Mouse (Mus musculus) forelimb bud, embryonic 11.5 days (tissue): ENCODE results near the gene Bglap.

Source experiments
- DNase-seq: peaks from one replicate; pipeline ENCODE4 v3.0.0-alpha.2; 2012; ENCODE audit warnings: low read depth, low spot score

Gene Bglap

DNA sequence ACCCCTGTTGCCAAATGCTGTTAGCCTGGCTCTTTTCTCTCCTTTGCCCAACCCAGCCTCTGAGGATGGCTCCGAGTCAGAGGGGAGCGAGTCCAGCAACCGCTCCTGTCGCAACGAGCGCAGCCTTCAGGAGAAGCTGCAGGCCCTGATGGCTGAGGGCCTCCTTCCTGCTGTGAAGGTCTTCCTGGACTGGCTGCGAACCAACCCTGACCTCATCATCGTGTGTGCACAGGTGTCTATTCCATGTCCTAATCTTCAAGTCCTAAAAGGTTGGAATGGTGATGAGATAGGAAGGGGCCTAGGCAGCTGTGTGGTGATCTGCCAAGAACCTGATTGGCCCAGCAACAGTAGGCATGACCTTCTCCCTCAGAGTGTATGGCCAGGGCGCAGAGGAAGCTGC is 31.4 kb downstream of the Bglap start:
- DNase-seq: no peak

DNA sequence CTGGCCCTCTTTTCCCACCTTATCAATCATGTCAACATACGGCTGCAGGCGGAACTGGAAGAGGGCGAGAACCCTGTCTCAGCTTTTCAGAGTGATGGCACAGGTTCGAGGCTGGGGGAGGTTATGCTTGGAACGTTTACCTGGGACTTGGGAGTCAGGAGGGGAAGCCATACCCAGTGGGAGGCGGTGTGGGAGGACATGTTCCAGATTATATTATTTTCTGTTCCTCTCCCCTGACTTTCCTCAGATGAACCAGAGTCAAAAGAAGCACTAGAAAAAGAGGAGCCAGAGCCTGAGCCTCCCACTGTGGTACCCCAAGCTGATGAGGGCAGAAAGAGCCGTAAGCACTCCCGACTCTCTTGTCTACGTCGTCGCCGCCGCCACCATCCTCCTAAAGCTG is 33.5 kb downstream of the Bglap start:
- DNase-seq: no peak

DNA sequence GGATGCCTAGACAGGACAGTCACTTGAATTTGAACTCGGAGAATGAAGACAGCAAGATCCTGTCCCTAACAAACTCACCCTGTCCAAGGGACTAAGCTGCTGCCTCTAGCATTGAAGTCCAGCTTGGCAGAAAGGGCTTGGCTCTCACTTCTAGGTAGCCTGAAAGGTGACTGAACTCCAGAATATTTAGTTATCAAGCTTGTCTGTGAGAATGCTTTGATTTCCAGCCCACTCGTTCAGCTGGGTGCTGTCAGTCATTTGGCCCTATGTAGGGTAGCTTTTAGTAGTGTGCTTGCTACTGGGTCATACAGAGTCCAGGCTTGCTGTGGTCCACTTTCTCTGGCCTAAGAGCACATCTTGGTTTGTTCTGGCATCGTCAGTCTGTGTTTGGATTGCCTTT is 45.3 kb downstream of the Bglap start:
- no peak for DNase-seq

DNA sequence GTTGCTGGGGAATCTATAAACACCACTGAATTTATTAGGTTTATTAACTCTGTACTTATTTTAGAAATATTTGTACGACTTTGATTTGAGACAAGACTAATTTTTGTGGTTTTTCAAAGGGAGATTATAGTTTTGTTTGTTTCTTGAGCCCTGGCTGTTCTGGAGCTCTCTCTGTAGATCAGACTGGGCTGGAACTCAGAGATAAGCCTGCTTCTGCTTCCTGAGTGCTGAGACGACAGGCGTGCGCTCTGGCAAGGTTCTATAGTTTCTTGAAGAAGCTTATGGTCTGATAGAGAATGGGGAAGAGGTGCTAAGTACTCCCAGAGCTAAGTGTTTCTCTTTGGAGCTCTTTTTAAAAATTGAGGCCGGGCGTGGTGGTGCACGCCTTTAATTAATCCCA is 45.9 kb downstream of the Bglap start:
- DNase-seq: no peak

DNA sequence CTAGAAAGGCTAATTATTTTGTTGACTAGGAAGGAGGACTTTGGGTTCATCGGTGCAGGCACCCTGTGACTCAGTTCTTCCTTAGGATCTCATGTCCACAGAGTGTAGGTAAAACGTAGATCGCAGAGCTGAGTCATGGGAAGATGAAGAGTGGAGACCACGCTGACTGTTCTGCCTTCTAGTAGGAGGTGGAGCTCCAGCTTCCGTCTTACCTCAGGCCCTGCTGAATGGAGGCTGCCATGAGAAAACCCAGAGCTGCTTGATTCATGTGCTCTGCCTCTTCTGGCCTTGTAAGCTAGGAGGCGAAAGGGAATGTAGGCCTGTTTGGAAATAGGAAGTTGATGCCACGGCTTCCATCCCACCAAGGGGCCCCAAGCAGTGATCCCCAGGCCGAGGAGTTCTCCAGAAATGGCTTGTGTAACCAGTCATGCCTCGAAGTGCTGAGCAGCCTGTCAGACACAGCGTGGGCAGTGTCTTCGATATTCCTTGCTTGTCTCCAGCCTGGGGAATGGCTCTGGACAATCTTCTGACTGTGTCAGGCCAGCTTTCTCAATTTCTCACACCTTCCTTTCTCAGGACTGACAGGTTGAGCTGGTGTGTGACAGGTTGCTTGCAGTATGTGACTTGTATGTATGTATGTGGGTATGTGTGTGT is 46.8 kb downstream of the Bglap start:
- DNase-seq: no peak

DNA sequence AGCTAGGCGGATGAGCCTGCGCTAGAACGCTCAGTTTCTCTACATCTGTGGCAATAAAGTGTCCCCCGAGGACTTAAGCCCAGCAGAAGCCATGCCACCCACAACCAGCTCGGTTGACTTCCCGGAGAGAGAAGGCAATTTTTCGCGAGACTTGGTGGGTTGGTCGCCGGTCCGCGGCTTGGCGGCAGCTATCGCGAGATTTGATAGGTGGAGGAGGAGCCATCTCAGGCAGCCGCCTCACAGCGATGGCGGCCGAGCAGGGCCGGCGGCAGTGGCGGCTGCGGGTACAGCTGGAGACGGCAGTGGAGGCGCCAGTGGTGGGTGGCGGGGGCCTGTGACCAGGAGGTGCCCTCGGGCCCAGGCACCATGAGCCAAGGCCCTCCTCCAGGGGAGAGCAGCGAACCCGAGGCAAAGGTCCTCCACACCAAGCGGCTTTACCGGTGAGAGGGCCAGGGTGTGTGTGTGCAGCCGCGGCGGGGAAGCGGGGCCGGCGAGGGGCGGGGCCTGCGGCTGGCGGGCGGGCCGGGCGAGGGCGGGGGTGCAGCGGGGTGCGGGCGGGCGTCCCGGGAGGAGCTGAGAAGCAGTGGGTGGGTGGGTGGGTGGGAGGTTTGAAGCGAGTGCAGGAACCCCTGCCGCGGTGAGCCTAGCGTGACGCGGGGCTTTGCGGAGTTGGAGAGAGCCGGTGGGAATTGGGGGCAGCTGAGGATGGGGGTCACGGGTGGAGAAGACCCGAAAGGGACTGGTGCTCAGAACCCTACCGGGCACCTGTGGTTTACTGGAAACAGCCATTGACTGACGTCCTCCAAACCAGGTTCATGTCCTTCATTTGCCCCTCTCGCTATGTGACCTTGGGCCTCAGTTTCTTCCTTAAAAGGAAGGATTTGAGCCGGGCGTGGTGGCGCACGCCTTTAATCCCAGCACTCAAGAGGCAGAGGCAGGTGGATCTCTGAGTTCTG is 47.9 kb downstream of the Bglap start, which contains the start of the genes Tmem79 and Smg5:
TSS of gene Tmem79 (minus strand) at position 91 of the 956 bp plus-strand sequence.
TSS of gene Smg5 (plus strand) at position 203 of the 956 bp plus-strand sequence.
- DNase-seq: peak; percentile 97

DNA sequence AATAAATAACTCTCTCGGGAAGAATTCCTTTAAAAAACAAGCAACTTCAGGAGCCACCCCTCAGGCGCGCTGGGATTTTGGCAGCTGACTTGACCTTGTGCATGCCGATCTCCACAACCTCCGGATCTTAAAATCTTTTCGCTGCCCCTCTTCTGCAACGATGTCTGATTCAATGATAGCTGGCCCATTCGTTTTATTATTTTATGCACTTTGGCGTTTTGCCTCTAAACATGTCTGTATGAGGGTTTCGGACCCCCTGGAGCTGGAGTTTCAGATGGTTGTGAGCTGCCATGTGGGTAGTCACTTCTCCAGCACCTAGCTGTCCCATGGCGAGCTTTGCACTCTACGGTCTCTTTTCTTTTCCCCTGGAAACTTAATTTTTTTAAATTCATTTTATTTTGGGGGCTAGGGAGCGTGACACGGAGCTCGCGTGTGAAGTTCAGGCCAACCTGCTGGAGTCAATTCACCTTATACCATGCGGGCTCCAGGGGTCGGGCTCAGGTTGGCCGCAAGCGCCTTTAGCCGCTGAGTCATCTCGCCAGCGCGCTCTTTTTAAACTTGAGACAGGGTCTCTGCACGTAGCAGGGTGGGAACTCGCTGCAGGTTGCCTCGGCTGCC is 48.7 kb downstream of the Bglap start:
- no peak for DNase-seq

DNA sequence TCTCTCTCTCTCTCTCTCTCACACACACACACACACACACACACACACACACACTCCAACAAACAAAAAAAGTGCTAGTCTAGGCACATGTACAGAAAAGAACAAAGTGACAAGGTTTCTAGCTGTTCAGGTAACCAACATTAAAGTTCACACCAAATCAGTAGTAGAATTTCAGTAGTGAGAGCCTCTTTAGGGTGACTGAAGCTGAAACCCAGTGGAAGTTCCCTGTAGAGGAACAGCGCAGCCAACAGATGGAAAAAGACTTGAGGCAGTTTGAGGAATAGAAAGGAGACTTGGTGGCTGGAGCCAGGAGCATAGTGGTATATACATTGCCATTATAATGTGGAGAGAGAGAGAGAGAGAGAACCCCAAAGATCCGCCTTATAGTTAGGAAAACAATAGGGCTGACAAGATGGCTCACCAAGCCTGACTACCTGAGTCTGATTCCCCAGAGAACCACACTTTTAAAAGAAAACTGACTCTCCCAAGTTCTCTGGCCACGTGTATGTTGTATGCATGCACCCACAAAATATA is 49.3 kb downstream of the Bglap start:
- DNase-seq: no peak

DNA sequence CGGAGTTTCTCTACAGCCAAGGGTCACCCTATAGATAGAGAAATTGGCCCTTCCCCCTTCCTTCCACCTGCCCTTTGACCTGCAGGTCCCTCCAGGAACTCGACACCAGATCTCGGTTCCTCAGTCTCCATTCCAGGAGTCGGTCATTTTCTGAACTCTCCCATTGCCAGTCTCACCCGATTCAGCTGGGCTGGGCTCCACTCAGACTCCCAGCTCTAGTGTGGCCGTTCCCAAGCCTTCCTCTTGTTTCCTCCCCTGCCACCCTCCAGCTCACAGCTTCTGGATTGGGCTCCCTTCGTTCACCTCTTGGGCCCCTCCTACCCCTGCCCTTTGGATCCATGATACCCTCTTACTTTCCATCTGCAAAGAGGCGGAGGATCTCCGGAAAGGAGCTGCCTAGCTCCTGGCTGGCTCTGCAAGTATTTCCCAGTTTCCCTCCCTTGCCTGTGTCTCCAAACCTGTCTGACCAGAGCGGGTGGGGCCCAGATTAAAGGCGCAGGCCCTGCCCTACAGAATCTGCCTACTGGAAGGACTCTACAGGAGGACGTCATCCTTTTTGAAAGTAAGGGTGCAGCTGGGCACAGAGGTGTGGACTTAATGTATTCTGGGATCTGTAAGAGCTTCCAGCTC is 50.1 kb downstream of the Bglap start:
- DNase-seq: no peak
